Comparison of ENCODE assay signal across 9 mouse cellular contexts in the genomic region with DNA sequence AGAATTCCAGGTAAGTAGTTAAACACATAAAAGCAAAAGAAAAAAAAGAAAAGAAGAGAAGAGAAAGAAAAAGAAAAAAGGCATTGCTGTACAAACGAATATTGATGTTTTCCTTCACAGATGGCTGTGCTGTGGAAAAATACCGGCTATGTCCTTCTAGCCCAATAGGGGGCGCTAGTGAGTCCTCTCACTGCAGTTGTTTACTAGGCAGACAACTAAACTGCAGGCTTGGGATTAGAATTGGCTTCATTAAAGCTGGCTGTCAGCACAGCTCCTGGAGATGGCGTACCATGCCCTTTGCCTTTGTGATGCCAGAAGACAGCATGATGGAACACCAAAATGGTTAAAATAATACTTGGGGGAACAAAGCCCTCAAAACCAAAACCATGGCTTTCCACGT. TPM values are rescaled to one million over a fixed set of nuclear protein-coding genes. Genes with fewer than 3 reads are reported as not detected.
DNase-seq lines count a peak whose midpoint lies in the region; ATAC-seq and TF ChIP-seq lines count a peak whose summit lies in the region.
"Had no signal": no experiment of that assay in that cellular context is flagged by ENCODE, and none has a peak within 500 bp of the region (broad histone marks: within the 10 kb centered on the region; RNA-seq: fewer than 3 reads in every experiment).

No protein-coding gene starts in this region.

- no peak for TF ChIP-seq EP300 in ES-Bruce4 (IDR thresholded peaks at IDR 0.05; ENCODE audit: insufficient read depth, low read depth, low read length)

- peaks cover 12% of the 10 kb centered on the region; the same call in 1 of the 2 replicates for H3K27me3 ChIP-seq in kidney, postnatal 0 days (ENCODE audit: insufficient read depth, low read length)
- H3K27me3 ChIP-seq in kidney, embryonic 15.5 days, result peaks cover 58% of the 10 kb centered on the region
- H3K27me3 ChIP-seq in ES-Bruce4 (ENCODE audit: control insufficient read depth, insufficient read depth, low read length, poor library complexity, severe bottlenecking), result peaks cover 7% of the 10 kb centered on the region
- peaks cover 17% of the 10 kb centered on the region for H3K27me3 ChIP-seq in limb, embryonic 11.5 days (ENCODE audit: control insufficient read depth, insufficient read depth, low read length)

- H3K4me2 ChIP-seq in kidney, postnatal 0 days (ENCODE audit: low read length), result no peak overlapping the region
- no peak overlapping the region for H3K4me2 ChIP-seq in kidney, embryonic 15.5 days
- H3K4me2 ChIP-seq in limb, embryonic 11.5 days (ENCODE audit: low read depth, severe bottlenecking), result no peak overlapping the region
- H3K4me2 ChIP-seq: limb, embryonic 15.5 days had no signal

- peak; percentile 63 for DNase-seq in kidney, postnatal 0 days (ENCODE audit: low spot score)
- DNase-seq in T-cell, adult 2 months (ENCODE audit: low spot score), result peak; percentile 54
- peak; percentile 59 for DNase-seq in limb, embryonic 11.5 days (ENCODE audit: low spot score)
- DNase-seq in thymus, postnatal 10 days (ENCODE audit: low spot score in 2 of 2), result peak; percentile 27 to 61
- DNase-seq in right cerebral cortex, postnatal 10 days (ENCODE audit: low spot score in 2 of 2), result no peak

- H3K4me1 ChIP-seq in kidney, postnatal 0 days (replicated peaks; ENCODE audit: insufficient read depth, low read length), result peaks cover 4% of the 10 kb centered on the region; the same call in 1 of the 2 replicates
- H3K4me1 ChIP-seq in kidney, embryonic 15.5 days, result peaks cover 22% of the 10 kb centered on the region
- H3K4me1 ChIP-seq in ES-Bruce4 (ENCODE audit: control insufficient read depth, insufficient read depth, low read length), result no peaks in the 10 kb centered on the region
- H3K4me1 ChIP-seq in limb, embryonic 11.5 days (ENCODE audit: control insufficient read depth, insufficient read depth, low read length), result peaks cover 7% of the 10 kb centered on the region

- no peak for ATAC-seq in kidney, postnatal 0 days (replicated peaks; ENCODE audit: low FRiP score, low read depth)
- ATAC-seq in kidney, embryonic 15.5 days (replicated peaks; ENCODE audit: low FRiP score), result no peak
- no peak for ATAC-seq in limb, embryonic 11.5 days (ENCODE audit: insufficient number of reproducible peaks, low FRiP score, low TSS enrichment, low read depth)

- WGBS in kidney, postnatal 0 days, result 51% methylated on average over 5 of the region's 5 CpGs
- WGBS in kidney, embryonic 15.5 days, result 48% methylated on average over 5 of the region's 5 CpGs
- WGBS in limb, embryonic 11.5 days, result 47% methylated on average over 5 of the region's 5 CpGs

- H3K9me3 ChIP-seq in kidney, postnatal 0 days (replicated peaks; ENCODE audit: low read length), result no peaks in the 10 kb centered on the region
- H3K9me3 ChIP-seq in kidney, embryonic 15.5 days (replicated peaks), result no peaks in the 10 kb centered on the region
- no peaks in the 10 kb centered on the region for H3K9me3 ChIP-seq in ES-Bruce4 (replicated peaks; ENCODE audit: control insufficient read depth, insufficient read depth, low read length, poor library complexity, severe bottlenecking)
- peaks cover 5% of the 10 kb centered on the region; the same call in 1 of the 2 replicates for H3K9me3 ChIP-seq in limb, embryonic 11.5 days (ENCODE audit: control insufficient read depth, low read length)
- H3K9me3 ChIP-seq: limb, embryonic 15.5 days had no signal

- H3K9ac ChIP-seq in kidney, postnatal 0 days (ENCODE audit: low read depth, low read length), result no peak overlapping the region
- no peak overlapping the region for H3K9ac ChIP-seq in kidney, embryonic 15.5 days
- no peak overlapping the region for H3K9ac ChIP-seq in ES-Bruce4 (ENCODE audit: low read depth, poor library complexity, severe bottlenecking)
- H3K9ac ChIP-seq in limb, embryonic 11.5 days (ENCODE audit: low read length), result no peak overlapping the region
- H3K9ac ChIP-seq: limb, embryonic 15.5 days had no signal

- H3K27ac ChIP-seq in kidney, postnatal 0 days, result no peak overlapping the region
- H3K27ac ChIP-seq in kidney, embryonic 15.5 days, result no peak overlapping the region
- no peak overlapping the region for H3K27ac ChIP-seq in ES-Bruce4 (ENCODE audit: insufficient read depth, low read length)
- no peak overlapping the region for H3K27ac ChIP-seq in limb, embryonic 11.5 days (replicated peaks; ENCODE audit: low read depth, low read length)
- H3K27ac ChIP-seq: limb, embryonic 15.5 days had no signal

- no peak for TF ChIP-seq POLR2A in ES-Bruce4 (IDR thresholded peaks at IDR 0.05; ENCODE audit: insufficient read depth, low read length)

- TF ChIP-seq CTCF in kidney, postnatal 0 days (IDR thresholded peaks at IDR 0.05; ENCODE audit: low read depth), result peak; percentile 72
- peak; percentile 34 for TF ChIP-seq CTCF in ES-Bruce4 (IDR thresholded peaks at IDR 0.05; ENCODE audit: low read depth, low read length)

- no peaks in the 10 kb centered on the region for H3K36me3 ChIP-seq in kidney, postnatal 0 days (ENCODE audit: insufficient read depth, low read length)
- H3K36me3 ChIP-seq in kidney, embryonic 15.5 days, result peaks cover 14% of the 10 kb centered on the region; the same call in 1 of the 2 replicates
- H3K36me3 ChIP-seq in ES-Bruce4 (ENCODE audit: control insufficient read depth, insufficient read depth, low read length, poor library complexity, severe bottlenecking), result no peaks in the 10 kb centered on the region
- H3K36me3 ChIP-seq in limb, embryonic 11.5 days (ENCODE audit: control insufficient read depth, insufficient read depth, low read length), result no peaks in the 10 kb centered on the region

- H3K4me3 ChIP-seq in kidney, postnatal 0 days (replicated peaks; ENCODE audit: low read depth, low read length), result no peak overlapping the region
- no peak overlapping the region for H3K4me3 ChIP-seq in kidney, embryonic 15.5 days (replicated peaks)
- no peak overlapping the region for H3K4me3 ChIP-seq in ES-Bruce4 (ENCODE audit: low read depth, low read length)
- no peak overlapping the region for H3K4me3 ChIP-seq in limb, embryonic 11.5 days (ENCODE audit: low read depth, low read length)
- H3K4me3 ChIP-seq: limb, embryonic 15.5 days had no signal

RNA-seq across cellular contexts. Expression of gene Ankrd60, which starts 5.3 kb away (rescaled TPM):
- not detected in 2 replicates for polyA plus RNA-seq in kidney, postnatal 0 days (2015; fragmentation: Nextera tagmentation; extraction: Ambion mirVana)
- not detected in 2 replicates for polyA plus RNA-seq in kidney, embryonic 15.5 days (2015; fragmentation: Nextera tagmentation; extraction: Ambion mirVana)
- not detected in 2 replicates for polyA plus RNA-seq in ES-Bruce4 (2011; ENCODE audit: insufficient read depth, insufficient read length, low read depth, missing spikeins)
- polyA plus RNA-seq in limb, embryonic 11.5 days (2014; fragmentation: Nextera tagmentation; extraction: Ambion mirVana), result not detected in 2 replicates
- polyA plus RNA-seq: limb, embryonic 15.5 days; stomach, embryonic 16.5 days had no signal

Comparison
In these comparisons a context has a peak if more than half of its experiments do, and no peak if none do; other contexts are left out.
1. DNase-seq: peak in kidney, postnatal 0 days (single experiment), T-cell, adult 2 months (single experiment), limb, embryonic 11.5 days (single experiment) and thymus, postnatal 10 days (2 of 2); none in right cerebral cortex, postnatal 10 days (0 of 2).